Mouse (Mus musculus) small intestine, adult 2 months (tissue): ENCODE measurements at regions not wholly inside any gene's neighbourhood (a gene's known extent, or its start where the extent isn't known, plus 50 kb on each side); places are given as distances from the start of the nearest gene placed in this dataset.
"Not testable (repeated sequence)": the region's sequence is repeated elsewhere in the genome, so short reads cannot be mapped to it uniquely, and the experiment has no call there.

Source experiments
- H3K27ac ChIP-seq: fragments of 200-500 bp; 2 replicates; pipeline ENCODE4 v1.5.1; 2012; ENCODE audit warnings: low read depth, low read length, control low read depth, inconsistent platforms; ENCODE audit not compliant: insufficient read depth
- H3K27me3 ChIP-seq: fragments of 200-500 bp; 2 replicates; pipeline ENCODE4 v1.6.1; 2012; ENCODE audit warnings: mild to moderate bottlenecking, moderate library complexity, low read length, inconsistent platforms; ENCODE audit not compliant: control insufficient read depth, insufficient read depth
- H3K36me3 ChIP-seq: fragments of 200-500 bp; 2 replicates; pipeline ENCODE4 v1.6.1; 2012; ENCODE audit warnings: mild to moderate bottlenecking, low read length, control low read depth, inconsistent platforms; ENCODE audit not compliant: control insufficient read depth, insufficient read depth
- H3K4me1 ChIP-seq: fragments of 200-500 bp; 2 replicates; pipeline ENCODE4 v1.6.1; 2012; ENCODE audit warnings: low read length, inconsistent platforms, mixed read lengths; ENCODE audit not compliant: control insufficient read depth, insufficient read depth, insufficient read length
- H3K4me3 ChIP-seq: fragments of 200-500 bp; 2 replicates; pipeline ENCODE4 v1.5.1; 2012; ENCODE audit warnings: low read depth, mild to moderate bottlenecking, control low read depth, inconsistent platforms, low read length, moderate library complexity
- CTCF ChIP-seq: fragments of 200-500 bp; IDR thresholded peaks from 2 replicates; pipeline ENCODE4 v1.5.1; 2012; ENCODE audit warnings: low read depth, mild to moderate bottlenecking, control low read depth, inconsistent platforms, low read length, moderate library complexity, mixed read lengths; ENCODE audit not compliant: insufficient replicate concordance, insufficient read length; ENCODE audit errors: extremely low read depth
- POLR2A ChIP-seq: fragments of 200-500 bp; IDR thresholded peaks from 2 replicates; pipeline ENCODE4 v1.6.1; 2012; ENCODE audit warnings: low read depth, mild to moderate bottlenecking, control low read depth, inconsistent platforms, low read length, moderate library complexity
- WGBS: fragments of 180-500 bp; shearing (Covaris S2); methylation state at CpG from one replicate; pipeline ENCODE4 v1.1.7; 2018; 5-methylcytosine and 5-hydroxymethylcytosine counted together

GRCm38 (mm10) chr1:95454246-95454645, 140.8 kb downstream of the Fam174a start:
- TF ChIP-seq CTCF (no peak), POLR2A (no peak)
- no peaks in the 10 kb centered on the region for H3K27me3 ChIP-seq
- no peak overlapping the region for H3K4me3 ChIP-seq
- H3K36me3 ChIP-seq: no peaks in the 10 kb centered on the region
- WGBS: 61% methylated on average over 2 of the region's 2 CpGs
- H3K27ac ChIP-seq: no peak overlapping the region
- no peaks in the 10 kb centered on the region for H3K4me1 ChIP-seq

DNA sequence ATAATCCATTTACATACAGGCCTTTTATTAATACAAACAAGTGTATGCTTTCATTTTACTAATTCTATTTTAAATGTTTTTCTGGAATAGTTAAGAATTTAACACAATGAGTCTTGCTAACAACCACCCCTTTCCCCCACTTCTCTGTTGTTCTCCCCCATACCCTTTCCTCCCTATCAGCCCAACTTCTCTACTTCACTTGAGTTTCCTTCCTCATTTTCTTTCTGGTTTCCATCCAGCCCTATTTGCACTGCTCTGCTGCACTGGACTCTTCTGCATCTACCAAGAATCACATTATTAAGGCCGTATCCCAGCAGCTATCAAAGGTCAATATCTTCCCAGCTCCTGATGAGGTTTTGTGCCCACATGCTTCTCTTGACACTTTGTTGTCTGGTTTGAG, 145.9 kb downstream of the Fam174a start:
- Histone ChIP-seq H3K4me1 (no peaks in the 10 kb centered on the region), H3K27ac (no peak overlapping the region), H3K4me3 (no peak overlapping the region), H3K27me3 (no peaks in the 10 kb centered on the region), H3K36me3 (no peaks in the 10 kb centered on the region)
- TF ChIP-seq POLR2A (no peak), CTCF (no peak)
- 82% methylated on average over 1 of the region's 1 CpGs for WGBS

DNA sequence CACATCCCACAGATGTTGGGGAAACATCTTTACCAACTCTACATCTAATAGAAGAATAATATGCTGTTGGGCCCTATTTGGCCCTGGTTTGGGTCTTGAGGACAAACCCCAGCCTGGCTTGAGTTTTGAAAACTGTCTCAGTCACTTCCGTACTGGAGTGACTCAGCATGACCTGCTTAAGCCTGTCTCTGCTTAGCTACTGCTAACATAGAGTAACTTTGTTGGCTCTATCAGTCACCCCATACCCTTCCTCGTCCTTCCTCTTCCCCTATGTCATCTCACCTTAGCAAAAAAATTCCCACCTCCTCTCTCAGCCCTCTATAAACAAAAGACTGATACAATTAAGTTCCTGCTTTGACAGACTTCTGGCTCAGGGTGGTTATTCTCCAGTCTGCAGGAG, 154.7 kb downstream of the Fam174a start:
- no peaks in the 10 kb centered on the region for H3K4me1 ChIP-seq
- H3K27me3 ChIP-seq: no peaks in the 10 kb centered on the region
- WGBS: 47% methylated on average over 2 of the region's 2 CpGs
- H3K36me3 ChIP-seq: no peaks in the 10 kb centered on the region
- no peak overlapping the region for H3K4me3 ChIP-seq
- no peak for TF ChIP-seq POLR2A
- TF ChIP-seq CTCF: no peak
- H3K27ac ChIP-seq: peak overlapping the region; percentile 35; the same call in 1 of the 2 replicates

DNA sequence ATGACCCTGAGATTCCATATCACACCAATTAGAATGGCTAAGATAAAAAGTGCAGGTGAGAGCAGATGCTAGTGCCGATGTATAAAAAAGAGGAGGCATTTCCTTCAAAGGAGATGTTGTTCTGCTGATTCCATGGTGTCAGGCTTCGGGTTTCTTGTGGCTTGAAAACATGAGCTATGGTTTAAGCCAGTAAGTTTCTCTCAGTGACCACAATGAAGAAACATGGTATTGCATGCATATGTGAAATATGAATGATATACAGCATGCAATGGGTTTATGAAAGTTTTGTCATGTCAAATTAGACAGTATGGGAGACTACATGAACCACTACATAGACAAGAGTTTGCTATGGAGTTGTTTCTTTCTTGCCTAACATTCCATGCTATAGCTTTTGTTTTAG, 155.3 kb downstream of the Fam174a start:
- no peak for TF ChIP-seq CTCF
- TF ChIP-seq POLR2A: no peak
- H3K27me3 ChIP-seq: no peaks in the 10 kb centered on the region
- WGBS: 48% methylated on average over 2 of the region's 2 CpGs
- H3K4me1 ChIP-seq: no peaks in the 10 kb centered on the region
- no peak overlapping the region for H3K4me3 ChIP-seq
- H3K27ac ChIP-seq: no peak overlapping the region
- no peaks in the 10 kb centered on the region for H3K36me3 ChIP-seq

GRCm38 (mm10) chr1:95470491-95470890, 157.1 kb downstream of the Fam174a start:
- no peaks in the 10 kb centered on the region for H3K36me3 ChIP-seq
- TF ChIP-seq POLR2A (no peak), CTCF (no peak)
- WGBS: 57% methylated on average over 1 of the region's 1 CpGs
- no peaks in the 10 kb centered on the region for H3K27me3 ChIP-seq
- H3K4me1 ChIP-seq: no peaks in the 10 kb centered on the region
- H3K4me3 ChIP-seq: no peak overlapping the region
- no peak overlapping the region for H3K27ac ChIP-seq

DNA sequence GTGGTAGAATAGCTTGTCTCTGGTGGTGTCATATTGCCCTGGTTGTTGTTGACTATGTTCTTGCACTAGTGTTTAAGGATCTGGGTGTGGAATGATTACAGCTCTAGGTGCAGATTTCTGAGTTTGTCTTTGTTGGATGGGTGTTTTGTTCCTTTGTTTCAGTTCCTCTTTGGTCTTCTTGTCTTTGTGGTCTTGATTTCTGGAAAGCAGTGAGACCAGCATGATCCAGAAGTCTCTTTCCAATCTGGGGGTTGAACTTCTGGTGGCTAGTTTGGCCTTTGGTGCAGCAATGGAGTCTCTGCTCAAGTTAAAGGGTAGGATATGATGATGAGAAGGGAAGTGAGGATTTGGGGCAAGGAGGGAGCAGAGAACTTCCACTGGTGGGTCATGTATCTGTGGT, 174.4 kb downstream of the St8sia4 start:
- TF ChIP-seq POLR2A: no peak
- Histone ChIP-seq H3K4me1 (no peaks in the 10 kb centered on the region), H3K36me3 (no peaks in the 10 kb centered on the region), H3K4me3 (no peak overlapping the region), H3K27ac (no peak overlapping the region), H3K27me3 (no peaks in the 10 kb centered on the region)

- not testable (repeated sequence) for H3K4me1 ChIP-seq, H3K27me3 ChIP-seq, H3K27ac ChIP-seq, H3K36me3 ChIP-seq, H3K4me3 ChIP-seq
Observed at GRCm38 (mm10) chr1:95500671-95501070, 166.7 kb downstream of the St8sia4 start.

DNA sequence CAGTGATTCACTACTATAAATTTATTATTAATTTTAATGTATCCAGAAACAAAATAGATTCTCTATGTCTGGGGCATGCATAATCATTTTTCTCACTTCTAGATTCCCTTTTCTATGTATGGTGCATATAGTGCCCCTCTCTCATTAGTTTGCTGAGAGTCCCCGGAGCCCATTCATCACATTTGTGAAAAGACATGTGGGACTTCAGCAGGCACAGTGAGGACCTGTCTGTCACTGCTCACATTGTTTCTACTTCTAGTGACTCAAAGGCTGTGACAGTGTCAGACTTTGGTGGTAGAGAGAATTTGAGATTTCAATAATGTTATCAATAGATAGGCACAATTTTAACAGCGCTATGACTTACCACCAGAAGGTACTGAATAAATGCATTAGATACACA, 158.7 kb downstream of the St8sia4 start:
- Histone ChIP-seq H3K36me3 (no peaks in the 10 kb centered on the region), H3K4me1 (no peaks in the 10 kb centered on the region), H3K27ac (no peak overlapping the region), H3K27me3 (no peaks in the 10 kb centered on the region), H3K4me3 (no peak overlapping the region)
- TF ChIP-seq CTCF (no peak), POLR2A (no peak)
- WGBS: 90% methylated on average over 2 of the region's 2 CpGs
